18 mouse cellular contexts compared by ENCODE assay signal in genomic region chr6:82856218-82856617, GRCm38 (mm10).
DNase-seq lines count a peak whose midpoint lies in the region; ATAC-seq and TF ChIP-seq lines count a peak whose summit lies in the region.
"Had no signal": no experiment of that assay in that cellular context is flagged by ENCODE, and none has a peak within 500 bp of the region (broad histone marks: within the 10 kb centered on the region; RNA-seq: fewer than 3 reads in every experiment).

No protein-coding gene starts in this region.

- no peaks in the 10 kb centered on the region for H3K36me3 ChIP-seq in embryonic facial prominence, embryonic 15.5 days
- no peaks in the 10 kb centered on the region for H3K36me3 ChIP-seq in embryonic facial prominence, embryonic 10.5 days (replicated peaks)
- no peaks in the 10 kb centered on the region for H3K36me3 ChIP-seq in intestine, embryonic 14.5 days (ENCODE audit: control insufficient read depth, insufficient read depth, low read length)
- H3K36me3 ChIP-seq in intestine, postnatal 0 days (ENCODE audit: control insufficient read depth, insufficient read depth): no peaks in the 10 kb centered on the region
- no peaks in the 10 kb centered on the region for H3K36me3 ChIP-seq in ES-Bruce4 (ENCODE audit: control insufficient read depth, insufficient read depth, low read length, poor library complexity, severe bottlenecking)
- no peaks in the 10 kb centered on the region for H3K36me3 ChIP-seq in limb, embryonic 12.5 days
- H3K36me3 ChIP-seq in midbrain, embryonic 16.5 days (ENCODE audit: control insufficient read depth, insufficient read depth, low read length): no peaks in the 10 kb centered on the region
- H3K36me3 ChIP-seq: forebrain, embryonic 10.5 days; hindbrain, embryonic 12.5 days; neural tube, embryonic 12.5 days had no signal

- ATAC-seq in embryonic facial prominence, embryonic 15.5 days (ENCODE audit: insufficient number of reproducible peaks, low FRiP score, low TSS enrichment, low read depth): peak; percentile 43; the same call in 1 of the 2 replicates
- peak; percentile 55 for ATAC-seq in intestine, embryonic 14.5 days (replicated peaks; ENCODE audit: low FRiP score, low TSS enrichment, low read depth)
- ATAC-seq in intestine, postnatal 0 days: no peak
- peak; percentile 68; the same call in 1 of the 2 replicates for ATAC-seq in limb, embryonic 12.5 days (ENCODE audit: insufficient number of reproducible peaks, insufficient read depth, low FRiP score, low TSS enrichment, low read depth)
- no peak for ATAC-seq in monocyte, adult 5-6 weeks (replicated peaks; ENCODE audit: insufficient number of reproducible peaks, low FRiP score, low TSS enrichment, poor library complexity, severe bottlenecking)
- ATAC-seq in midbrain, embryonic 16.5 days: no peak
- ATAC-seq: CD4-positive, CD25-positive, alpha-beta regulatory T cell, adult 4 months had no signal

- no peak for TF ChIP-seq POLR2A in ES-Bruce4 (IDR thresholded peaks at IDR 0.05; ENCODE audit: insufficient read depth, low read length)

- no peak for DNase-seq in embryonic facial prominence, embryonic 10.5 days (ENCODE audit: low spot score)
- no peak for DNase-seq in intestine, embryonic 14.5 days (ENCODE audit: low spot score)
- DNase-seq: cerebellum, adult 8-10 months; gastrocnemius, adult 2 months; kidney, adult 2 months; lung, adult 18-20 months; spleen, adult 18-20 months; thymus, postnatal 25 days had no signal

- no peak overlapping the region for H3K4me3 ChIP-seq in embryonic facial prominence, embryonic 15.5 days (replicated peaks)
- H3K4me3 ChIP-seq in embryonic facial prominence, embryonic 10.5 days: no peak overlapping the region
- no peak overlapping the region for H3K4me3 ChIP-seq in intestine, embryonic 14.5 days (ENCODE audit: low read depth, low read length)
- H3K4me3 ChIP-seq in intestine, postnatal 0 days (ENCODE audit: low read depth, low read length): no peak overlapping the region
- no peak overlapping the region for H3K4me3 ChIP-seq in ES-Bruce4 (ENCODE audit: low read depth, low read length)
- H3K4me3 ChIP-seq in limb, embryonic 12.5 days (replicated peaks): no peak overlapping the region
- no peak overlapping the region for H3K4me3 ChIP-seq in midbrain, embryonic 16.5 days (ENCODE audit: low read depth, low read length)
- H3K4me3 ChIP-seq: forebrain, embryonic 10.5 days; gastrocnemius, adult 2 months; hindbrain, embryonic 12.5 days; neural tube, embryonic 12.5 days had no signal

- no peaks in the 10 kb centered on the region for H3K9me3 ChIP-seq in embryonic facial prominence, embryonic 15.5 days (replicated peaks)
- H3K9me3 ChIP-seq in embryonic facial prominence, embryonic 10.5 days: no peaks in the 10 kb centered on the region
- H3K9me3 ChIP-seq in intestine, embryonic 14.5 days (ENCODE audit: control insufficient read depth, low read length): no peaks in the 10 kb centered on the region
- H3K9me3 ChIP-seq in intestine, postnatal 0 days (ENCODE audit: control insufficient read depth): no peaks in the 10 kb centered on the region
- H3K9me3 ChIP-seq in ES-Bruce4 (replicated peaks; ENCODE audit: control insufficient read depth, insufficient read depth, low read length, poor library complexity, severe bottlenecking): no peaks in the 10 kb centered on the region; the same call in 1 of the 2 replicates
- H3K9me3 ChIP-seq in limb, embryonic 12.5 days: no peaks in the 10 kb centered on the region
- no peaks in the 10 kb centered on the region for H3K9me3 ChIP-seq in midbrain, embryonic 16.5 days (replicated peaks; ENCODE audit: control insufficient read depth, low read length, poor library complexity, severe bottlenecking)
- H3K9me3 ChIP-seq: forebrain, embryonic 10.5 days; hindbrain, embryonic 12.5 days; neural tube, embryonic 12.5 days had no signal

- H3K27ac ChIP-seq in embryonic facial prominence, embryonic 15.5 days (replicated peaks): no peak overlapping the region
- no peak overlapping the region for H3K27ac ChIP-seq in embryonic facial prominence, embryonic 10.5 days (replicated peaks)
- 0 out of 2 replicates have a peak overlapping the region, but pooled peaks have one; percentile 25 for H3K27ac ChIP-seq in intestine, embryonic 14.5 days (ENCODE audit: low read depth)
- H3K27ac ChIP-seq in intestine, postnatal 0 days (ENCODE audit: low read depth, low read length): no peak overlapping the region
- H3K27ac ChIP-seq in ES-Bruce4 (ENCODE audit: insufficient read depth, low read length): no peak overlapping the region
- no peak overlapping the region for H3K27ac ChIP-seq in limb, embryonic 12.5 days
- H3K27ac ChIP-seq in midbrain, embryonic 16.5 days (ENCODE audit: low read length): no peak overlapping the region
- H3K27ac ChIP-seq: forebrain, embryonic 10.5 days; hindbrain, embryonic 12.5 days; neural tube, embryonic 12.5 days had no signal

- no peak overlapping the region for H3K4me2 ChIP-seq in embryonic facial prominence, embryonic 15.5 days (replicated peaks)
- no peak overlapping the region for H3K4me2 ChIP-seq in intestine, embryonic 14.5 days (ENCODE audit: low read length)
- no peak overlapping the region for H3K4me2 ChIP-seq in intestine, postnatal 0 days (replicated peaks; ENCODE audit: low read depth)
- H3K4me2 ChIP-seq in limb, embryonic 12.5 days: no peak overlapping the region
- H3K4me2 ChIP-seq in midbrain, embryonic 16.5 days (ENCODE audit: low read length): no peak overlapping the region
- H3K4me2 ChIP-seq: hindbrain, embryonic 12.5 days; neural tube, embryonic 12.5 days had no signal

- no peaks in the 10 kb centered on the region for H3K27me3 ChIP-seq in embryonic facial prominence, embryonic 15.5 days
- H3K27me3 ChIP-seq in embryonic facial prominence, embryonic 10.5 days (replicated peaks; ENCODE audit: low read depth, poor library complexity, severe bottlenecking): no peaks in the 10 kb centered on the region
- H3K27me3 ChIP-seq in intestine, embryonic 14.5 days (replicated peaks; ENCODE audit: control insufficient read depth, insufficient read depth, low read length): no peaks in the 10 kb centered on the region
- H3K27me3 ChIP-seq in intestine, postnatal 0 days (replicated peaks; ENCODE audit: control insufficient read depth, insufficient read depth, low read length): no peaks in the 10 kb centered on the region
- no peaks in the 10 kb centered on the region for H3K27me3 ChIP-seq in ES-Bruce4 (ENCODE audit: control insufficient read depth, insufficient read depth, low read length, poor library complexity, severe bottlenecking)
- no peaks in the 10 kb centered on the region for H3K27me3 ChIP-seq in limb, embryonic 12.5 days
- no peaks in the 10 kb centered on the region for H3K27me3 ChIP-seq in midbrain, embryonic 16.5 days (ENCODE audit: control insufficient read depth, insufficient read depth, low read depth, low read length)
- H3K27me3 ChIP-seq: hindbrain, embryonic 12.5 days; neural tube, embryonic 12.5 days had no signal

- 0 out of 2 replicates have a peak, but pooled peaks have one; percentile 20 for TF ChIP-seq EP300 in ES-Bruce4 (IDR thresholded peaks at IDR 0.05; ENCODE audit: insufficient read depth, low read depth, low read length)

- H3K9ac ChIP-seq in embryonic facial prominence, embryonic 15.5 days: no peak overlapping the region
- no peak overlapping the region for H3K9ac ChIP-seq in intestine, embryonic 14.5 days (ENCODE audit: low read length)
- H3K9ac ChIP-seq in intestine, postnatal 0 days (ENCODE audit: low read depth, low read length): no peak overlapping the region
- H3K9ac ChIP-seq in ES-Bruce4 (ENCODE audit: low read depth, poor library complexity, severe bottlenecking): no peak overlapping the region
- H3K9ac ChIP-seq in limb, embryonic 12.5 days (replicated peaks): no peak overlapping the region
- H3K9ac ChIP-seq in midbrain, embryonic 16.5 days (ENCODE audit: low read depth, low read length): no peak overlapping the region
- H3K9ac ChIP-seq: hindbrain, embryonic 12.5 days; neural tube, embryonic 12.5 days had no signal

- no peaks in the 10 kb centered on the region for H3K4me1 ChIP-seq in embryonic facial prominence, embryonic 15.5 days
- H3K4me1 ChIP-seq in embryonic facial prominence, embryonic 10.5 days: peaks cover under 1% of the 10 kb centered on the region; the same call in 1 of the 2 replicates
- H3K4me1 ChIP-seq in intestine, embryonic 14.5 days (replicated peaks; ENCODE audit: control insufficient read depth, insufficient read depth, low read length): peaks cover 18% of the 10 kb centered on the region
- H3K4me1 ChIP-seq in intestine, postnatal 0 days (replicated peaks; ENCODE audit: control insufficient read depth, insufficient read depth, low read length): no peaks in the 10 kb centered on the region
- peaks cover 3% of the 10 kb centered on the region for H3K4me1 ChIP-seq in ES-Bruce4 (ENCODE audit: control insufficient read depth, insufficient read depth, low read length)
- no peaks in the 10 kb centered on the region for H3K4me1 ChIP-seq in limb, embryonic 12.5 days (replicated peaks)
- H3K4me1 ChIP-seq in midbrain, embryonic 16.5 days (ENCODE audit: control insufficient read depth, insufficient read depth, low read length): no peaks in the 10 kb centered on the region
- H3K4me1 ChIP-seq: hindbrain, embryonic 12.5 days; neural tube, embryonic 12.5 days had no signal

- WGBS in embryonic facial prominence, embryonic 15.5 days: 67% methylated on average over 9 of the region's 9 CpGs
- WGBS in embryonic facial prominence, embryonic 10.5 days: 87% methylated on average over 9 of the region's 9 CpGs
- 41% methylated on average over 9 of the region's 9 CpGs for WGBS in intestine, embryonic 14.5 days
- WGBS in intestine, postnatal 0 days: 41% methylated on average over 9 of the region's 9 CpGs
- 83% methylated on average over 9 of the region's 9 CpGs for WGBS in limb, embryonic 12.5 days
- 84% methylated on average over 9 of the region's 9 CpGs for WGBS in midbrain, embryonic 16.5 days

- TF ChIP-seq CTCF in intestine, postnatal 0 days (IDR thresholded peaks at IDR 0.05; ENCODE audit: low read depth): no peak
- no peak for TF ChIP-seq CTCF in ES-Bruce4 (IDR thresholded peaks at IDR 0.05; ENCODE audit: low read depth, low read length)

Comparison
In these comparisons a context has a peak if more than half of its experiments do, and no peak if none do; other contexts are left out.
1. ATAC-seq: peak in embryonic facial prominence, embryonic 15.5 days (single experiment), intestine, embryonic 14.5 days (single experiment) and limb, embryonic 12.5 days (single experiment); none in intestine, postnatal 0 days (single experiment), monocyte, adult 5-6 weeks (single experiment) and midbrain, embryonic 16.5 days (single experiment).